Mouse (Mus musculus) gastrocnemius, postnatal 25 days (tissue): Measurements from ENCODE around the gene Evi2a. TPM values are rescaled to one million over a fixed set of nuclear protein-coding genes. Genes with fewer than 3 reads are reported as not detected.

Experiments used
- DNase-seq: peaks from one replicate; pipeline ENCODE4 v3.0.0; 2022
- long read RNA-seq, 2 experiments: library from polyadenylated mRNA; stranded (forward); transcript quantifications; one replicate each; pipeline ENCODE4 v2.0.0; 2021
- total RNA-seq, 2 experiments: library from RNA; stranded (reverse); gene quantifications; 1 replicate in 1 of 2; 2 replicates in 1 of 2; pipeline ENCODE4 v1.2.3; 2021

Evi2a gene
- 1 to 10 TPM; 3.0 to 3.8 TPM for total RNA-seq
- long read RNA-seq, experiment 1, partial matches to known transcripts: 0 of 8 reads
- long read RNA-seq, experiment 1, other reads (novel, unspliced or antisense): 5 of 8 reads
- long read RNA-seq, experiment 2, transcript Evi2a-201 (2 exons, 1,463 nt): major isoform, 5 of 8 reads
- long read RNA-seq, experiment 2, partial matches to known transcripts: 0 of 8 reads
- long read RNA-seq, experiment 2, other reads (novel, unspliced or antisense): 2 of 8 reads

DNA sequence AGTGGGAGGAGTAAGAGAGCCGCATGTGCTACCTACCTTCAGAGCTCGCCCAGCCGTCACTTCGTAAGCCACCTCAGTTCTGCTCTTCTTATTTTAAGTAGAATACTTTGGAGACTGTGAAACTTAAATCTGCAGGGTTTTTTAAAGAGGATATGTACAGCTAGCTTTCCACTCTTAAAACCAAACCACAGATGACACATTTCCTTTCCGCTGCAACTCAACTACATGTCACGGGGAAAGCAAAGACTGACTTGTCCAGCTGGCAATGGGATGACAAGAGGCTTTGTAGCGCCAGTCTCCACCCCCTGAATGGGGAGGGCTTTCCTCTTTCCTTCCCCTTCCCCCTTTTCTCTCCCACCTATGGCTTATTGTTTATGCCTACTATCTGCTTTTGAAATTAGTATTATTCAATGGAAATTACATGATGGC is at the start of gene Evi2a, which contains the start of gene Evi2:
Evi2a (minus strand) TSS at position 277 of the 429 bp plus-strand sequence.
Evi2 (minus strand) TSS at position 257 of the 429 bp plus-strand sequence.
- DNase-seq: peak; percentile 34

- peak; percentile 40 for DNase-seq
These were observed 47.3 kb upstream of the Evi2a start for GRCm38 (mm10) chr11:79577741-79578140.

GRCm38 (mm10) chr11:79575383-79576073 is 45.1 kb upstream of the Evi2a start:
- DNase-seq: no peak

GRCm38 (mm10) chr11:79573836-79574235 is 43.4 kb upstream of the Evi2a start:
- no peak for DNase-seq

DNA sequence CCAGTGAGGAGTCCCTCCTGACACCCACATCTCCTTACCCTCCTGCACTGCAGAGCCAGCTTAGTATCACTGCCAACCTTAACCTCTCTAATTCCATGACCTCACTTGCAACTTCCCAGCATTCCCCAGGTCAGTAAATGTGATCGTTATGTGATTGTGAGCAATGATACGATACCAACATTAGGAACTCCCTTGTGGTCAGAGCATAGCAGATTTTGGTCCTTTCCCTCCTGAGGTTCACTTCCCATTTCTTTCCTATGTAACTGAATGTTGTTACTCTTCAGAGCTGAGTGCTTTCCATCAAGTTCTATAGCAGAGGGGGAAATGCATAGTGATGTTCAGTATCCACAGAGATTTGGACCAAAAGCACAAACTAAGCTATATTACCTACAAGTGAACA is 39.9 kb upstream of the Evi2a start:
- no peak for DNase-seq

- DNase-seq: no peak
These were observed 37.9 kb upstream of the Evi2a start for GRCm38 (mm10) chr11:79568197-79568911.

DNA sequence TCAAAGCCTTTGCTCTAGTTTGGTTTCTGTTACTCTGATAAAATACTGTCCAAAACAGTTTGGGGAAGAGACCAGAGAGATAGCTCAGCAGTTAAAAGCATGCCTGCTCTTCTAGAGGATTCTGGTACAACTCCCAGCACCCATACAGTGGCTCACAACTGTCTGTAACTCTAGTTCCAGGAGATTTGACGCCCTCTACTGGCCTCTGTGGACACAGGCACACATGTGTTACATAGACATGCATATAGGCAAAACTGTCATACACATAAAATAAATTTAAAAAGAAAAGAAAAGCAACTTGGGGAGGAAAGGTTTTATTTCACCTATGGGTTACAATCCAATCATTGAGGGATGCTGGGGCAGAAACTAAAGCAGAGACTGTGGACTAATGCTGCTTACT is 36.5 kb upstream of the Evi2a start:
- DNase-seq: no peak

DNA sequence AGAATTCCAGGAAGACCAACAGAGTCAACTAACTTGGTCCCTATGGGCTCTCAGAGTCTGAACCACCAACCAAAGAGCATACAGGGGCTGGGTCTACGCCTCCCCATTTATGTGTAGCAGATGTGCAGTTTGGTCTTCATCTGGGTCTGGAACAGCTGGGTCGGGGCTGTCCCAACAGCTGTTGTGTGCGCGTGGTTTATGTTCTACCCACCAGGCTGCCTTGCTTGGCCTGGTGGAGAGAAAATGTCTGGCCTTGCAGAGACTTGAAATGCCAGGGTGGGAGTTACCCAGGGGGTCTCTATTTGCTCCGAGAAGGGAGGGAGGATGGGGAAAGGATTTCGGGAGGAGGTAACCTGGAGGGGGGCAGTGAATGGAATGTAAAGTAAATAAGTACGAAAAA is 33.1 kb upstream of the Evi2a start:
- no peak for DNase-seq

- DNase-seq: no peak
These were observed 30.1 kb upstream of the Evi2a start for GRCm38 (mm10) chr11:79560536-79560935.

GRCm38 (mm10) chr11:79552622-79553021 is 22.2 kb upstream of the Evi2a start:
- DNase-seq: no peak

- DNase-seq: no peak
These were observed 5.9 kb upstream of the Evi2a start for GRCm38 (mm10) chr11:79536293-79536692.

DNA sequence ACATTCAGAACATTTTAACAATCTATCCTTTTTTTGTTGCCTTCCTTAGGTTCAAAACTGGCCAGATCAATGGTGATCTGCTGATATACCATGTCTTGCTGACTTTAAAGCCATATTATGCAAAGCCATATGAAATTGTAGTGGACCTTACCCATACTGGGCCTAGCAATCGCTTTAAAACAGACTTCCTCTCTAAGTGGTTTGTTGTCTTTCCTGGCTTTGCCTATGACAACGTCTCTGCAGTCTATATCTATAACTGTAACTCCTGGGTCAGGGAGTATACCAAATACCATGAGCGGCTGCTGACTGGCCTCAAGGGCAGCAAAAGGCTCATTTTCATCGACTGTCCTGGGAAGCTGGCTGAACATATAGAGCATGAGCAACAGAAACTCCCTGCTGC is 5.1 kb upstream of the Evi2a start:
- no peak for DNase-seq

- DNase-seq: no peak
These were observed 3.7 kb upstream of the Evi2a start for GRCm38 (mm10) chr11:79533950-79534690.

DNA sequence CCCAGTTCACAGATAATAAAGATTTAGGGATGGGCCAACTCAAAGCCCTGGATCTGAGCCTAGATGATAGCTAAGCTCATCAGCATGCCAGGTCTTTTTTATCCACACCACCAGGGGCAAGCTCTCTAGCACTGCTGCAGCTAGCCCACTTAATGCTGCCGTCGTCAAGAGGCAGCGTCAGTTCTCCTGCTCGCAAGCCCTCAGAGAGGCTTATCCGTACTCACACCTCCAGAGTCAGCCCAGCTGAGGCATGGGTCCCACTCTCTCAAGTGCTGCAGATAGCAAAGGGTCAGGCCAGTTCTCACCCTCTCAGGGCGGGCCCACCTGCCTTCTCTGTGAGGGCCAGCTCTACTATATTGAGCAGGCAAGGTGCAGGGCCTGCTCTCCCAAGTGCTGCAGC is 2.9 kb upstream of the Evi2a start:
- no peak for DNase-seq

DNA sequence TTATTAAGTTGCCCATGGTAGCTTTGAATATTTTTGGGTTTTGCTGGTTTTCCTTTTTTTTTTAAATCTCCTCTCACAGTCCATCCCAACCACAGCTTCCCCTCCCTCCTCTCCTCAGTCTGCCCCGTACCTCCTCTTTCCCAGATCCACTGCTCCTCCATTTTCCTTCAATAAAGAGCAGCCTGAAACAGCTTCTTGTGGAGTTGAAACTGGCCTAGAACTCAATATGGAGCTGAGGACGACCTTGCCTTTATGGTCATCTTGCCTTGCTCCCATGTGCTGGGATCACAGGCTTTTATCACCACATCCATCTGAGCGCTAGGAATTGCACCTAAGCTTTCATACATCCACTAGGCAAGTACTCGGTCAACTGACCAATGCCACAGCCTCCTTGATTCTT is 1.1 kb upstream of the Evi2a start:
- no peak for DNase-seq

- no peak for DNase-seq
These were observed 365 bp upstream of the Evi2a start for GRCm38 (mm10) chr11:79530774-79531173.

- no peak for DNase-seq
These were observed 673 bp downstream of the Evi2a start for GRCm38 (mm10) chr11:79529736-79530135.

- no peak for DNase-seq
These were observed 1.2 kb downstream of the Evi2a start for GRCm38 (mm10) chr11:79529226-79529625.

- DNase-seq: no peak
These were observed 1.8 kb downstream of the Evi2a start for GRCm38 (mm10) chr11:79528601-79529000.

DNA sequence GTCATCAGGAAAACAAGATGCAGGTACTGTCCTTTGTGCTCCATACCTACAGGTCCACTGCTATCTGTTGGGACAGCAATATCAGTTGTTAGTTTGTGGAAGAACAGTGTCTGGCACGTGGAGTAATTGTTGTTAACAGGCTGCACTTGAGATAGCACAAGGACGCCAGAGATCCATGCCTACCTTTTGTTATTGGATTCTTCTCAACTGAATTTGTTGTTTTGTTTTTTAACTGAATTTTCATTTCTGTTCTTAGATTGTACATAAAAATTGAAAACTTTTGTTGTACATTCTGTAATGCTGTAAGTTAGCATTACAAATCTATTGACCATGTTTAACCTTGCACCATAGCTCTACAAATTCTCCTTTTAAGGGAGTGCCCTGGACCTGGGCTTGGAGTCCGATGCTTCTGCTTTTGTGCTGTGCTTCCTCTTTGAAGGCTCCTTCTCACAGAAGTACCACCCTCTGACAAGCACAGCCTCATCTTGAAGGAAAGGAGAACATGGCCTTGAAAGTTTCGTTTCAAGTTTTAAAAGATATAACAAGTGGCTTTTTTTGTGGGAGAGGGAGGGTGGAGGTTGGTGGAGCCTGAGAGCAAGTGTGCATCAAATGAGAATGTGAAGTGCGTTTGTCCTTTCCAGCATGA is 2.5 kb downstream of the Evi2a start:
- DNase-seq: no peak

DNA sequence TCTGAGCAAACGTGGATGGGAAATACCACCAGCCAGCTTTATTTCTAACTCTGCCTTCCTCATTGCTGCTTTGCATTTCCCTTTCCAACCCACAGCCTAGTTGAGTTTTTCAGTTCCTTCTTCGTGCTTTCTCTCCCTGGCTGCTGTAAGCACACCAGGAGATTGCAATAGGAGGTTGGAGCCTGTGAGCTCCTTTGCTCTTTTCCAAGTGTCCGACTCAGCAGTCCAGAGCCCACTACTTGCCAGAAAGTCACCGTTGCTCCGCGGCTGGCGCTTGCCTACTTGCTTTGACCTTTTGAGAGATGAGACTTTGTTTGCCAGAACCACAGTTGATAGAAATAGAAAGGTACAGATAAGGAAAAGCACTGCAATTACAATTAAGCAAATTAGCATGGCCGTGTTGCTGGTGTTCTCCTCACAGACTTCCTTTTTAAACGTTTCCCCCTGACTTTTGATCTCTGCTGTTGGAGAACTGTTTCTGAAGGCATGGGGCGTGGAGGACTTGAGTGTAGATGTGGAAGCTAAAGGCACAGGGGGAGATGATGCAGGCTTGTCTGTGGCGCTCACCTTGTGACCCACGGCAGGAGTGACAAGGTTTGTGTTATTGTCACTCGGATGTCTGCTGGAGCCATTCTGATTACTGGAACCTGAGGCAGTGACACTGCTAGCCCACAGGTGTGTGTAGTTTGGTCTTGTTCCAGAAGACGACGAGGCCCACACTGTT is 3.2 kb downstream of the Evi2a start:
- peak; percentile 74 for DNase-seq
